Mouse (Mus musculus) limb, embryonic 11.5 days (tissue): ENCODE measurements around the gene Olfr1245. TPM values are rescaled to one million over a fixed set of nuclear protein-coding genes. Genes with fewer than 3 reads are reported as not detected.
"Not testable (repeated sequence)": the region's sequence is repeated elsewhere in the genome, so short reads cannot be mapped to it uniquely, and the experiment has no call there.

Experiments
- ATAC-seq: fragments of 200-750 bp; cut with Nextera tagmentation; 2 replicates; pipeline ENCODE4 v1.8.0; 2017; ENCODE audit warnings: low read depth; ENCODE audit not compliant: insufficient number of reproducible peaks, low FRiP score, low TSS enrichment
- DNase-seq: peaks from one replicate; pipeline ENCODE4 v3.0.0-alpha.2; 2015; ENCODE audit warnings: low spot score
- H3K27ac ChIP-seq: fragments of 300-500 bp; sonication (generic); replicated peaks from 2 replicates; pipeline ENCODE4 v1.5.1; 2014; ENCODE audit warnings: low read depth, mild to moderate bottlenecking, low read length
- H3K27me3 ChIP-seq: fragments of 300-500 bp; sonication (generic); 2 replicates; pipeline ENCODE4 v1.6.1; 2014; ENCODE audit warnings: mild to moderate bottlenecking, low read length, mixed read lengths; ENCODE audit not compliant: control insufficient read depth, insufficient read depth
- H3K36me3 ChIP-seq: fragments of 300-500 bp; sonication (generic); 2 replicates; pipeline ENCODE4 v1.6.1; 2014; ENCODE audit warnings: mild to moderate bottlenecking, low read length, moderate library complexity, mixed read lengths; ENCODE audit not compliant: control insufficient read depth, insufficient read depth
- H3K4me1 ChIP-seq: fragments of 300-500 bp; sonication (generic); 2 replicates; pipeline ENCODE4 v1.6.1; 2014; ENCODE audit warnings: low read length, mixed read lengths; ENCODE audit not compliant: control insufficient read depth, insufficient read depth
- H3K4me2 ChIP-seq: fragments of 300-500 bp; sonication (generic); 2 replicates; pipeline ENCODE4 v1.6.1; 2014; ENCODE audit warnings: low read depth, mild to moderate bottlenecking, moderate library complexity; ENCODE audit not compliant: severe bottlenecking
- H3K4me3 ChIP-seq: fragments of 300-500 bp; sonication (generic); 2 replicates; pipeline ENCODE4 v1.5.1; 2014; ENCODE audit warnings: low read depth, low read length
- H3K9ac ChIP-seq: fragments of 300-500 bp; sonication (generic); 2 replicates; pipeline ENCODE4 v1.6.1; 2014; ENCODE audit warnings: mild to moderate bottlenecking, low read length
- H3K9me3 ChIP-seq: fragments of 300-500 bp; sonication (generic); 2 replicates; pipeline ENCODE4 v1.6.1; 2016; ENCODE audit warnings: low read length; ENCODE audit not compliant: control insufficient read depth
- WGBS: fragments of 180-500 bp; shearing (Covaris S2); extraction: QIAGEN DNeasy Blood & Tissue Kit; methylation state at CpG from one replicate; pipeline ENCODE4 v1.1.7; 2014; 5-methylcytosine and 5-hydroxymethylcytosine counted together
- polyA plus RNA-seq: library from polyadenylated mRNA; unstranded; fragments of >200 nt; fragmentation: Nextera tagmentation; extraction: Ambion mirVana; gene quantifications from 2 replicates; pipeline ENCODE4 v1.2.1, GENCODE M21; 2014

Olfr1245 gene
- polyA plus RNA-seq, result not detected in 2 replicates

DNA sequence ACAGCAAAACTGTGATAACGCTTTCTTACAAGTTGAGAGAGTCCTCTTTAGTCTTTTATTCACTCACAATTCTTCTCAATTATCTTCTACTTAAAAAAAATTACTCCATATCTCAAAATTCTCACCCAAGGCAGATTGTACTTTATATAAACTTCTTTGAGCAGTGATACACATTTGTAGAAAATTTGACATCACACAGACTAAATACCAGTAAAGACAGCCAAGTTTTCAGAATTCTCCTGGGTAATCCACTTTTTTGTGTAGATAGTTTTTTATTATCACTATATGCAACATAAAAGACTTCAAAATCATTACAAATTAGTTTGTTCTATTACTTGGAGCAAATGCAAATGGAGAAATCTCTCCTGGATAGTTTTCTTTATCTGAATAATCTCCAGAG lies at the start of gene Olfr1245:
Gene Olfr1245, minus strand, starts transcription at position 101 of the 400 bp plus-strand sequence.
- no peak within 1 kb of the TSS for H3K27ac ChIP-seq
- no peaks in the 10 kb centered on the region for H3K36me3 ChIP-seq
- no peak within 1 kb of the TSS for H3K9ac ChIP-seq
- DNase-seq, result no peak
- WGBS, result 87% methylated on average over 1 of the region's 1 CpGs
- H3K9me3 ChIP-seq, result no peaks in the 10 kb centered on the region
- H3K4me2 ChIP-seq, result no peak within 1 kb of the TSS
- H3K4me3 ChIP-seq, result no peak within 1 kb of the TSS
- ATAC-seq, result no peak
- H3K4me1 ChIP-seq, result no peaks in the 10 kb centered on the region
- H3K27me3 ChIP-seq, result no peaks in the 10 kb centered on the region

DNA sequence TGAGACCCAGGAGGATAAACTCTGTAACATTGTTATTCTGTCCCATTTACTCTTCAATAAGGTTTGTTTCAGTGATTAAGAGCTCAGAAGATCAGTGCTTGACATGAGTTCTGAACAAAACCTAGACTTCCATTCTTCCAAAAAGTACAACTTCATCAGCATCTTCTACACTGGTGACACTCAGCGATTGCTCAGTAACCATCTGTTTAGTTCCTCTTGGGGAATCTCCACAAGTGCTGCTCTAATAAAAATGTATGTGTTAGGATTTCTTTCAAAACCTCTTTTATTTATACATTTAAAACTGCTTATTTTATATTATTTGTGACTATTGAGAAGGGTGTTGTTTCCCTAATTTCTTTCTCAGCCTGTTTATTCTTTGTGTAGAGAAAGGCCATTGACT lies 39.9 kb upstream of the Olfr1245 start, which contains the start of gene Olfr1248:
Gene Olfr1248, minus strand, starts transcription at position 101 of the 400 bp plus-strand sequence.
- WGBS, result 98% methylated on average over 1 of the region's 1 CpGs

DNA sequence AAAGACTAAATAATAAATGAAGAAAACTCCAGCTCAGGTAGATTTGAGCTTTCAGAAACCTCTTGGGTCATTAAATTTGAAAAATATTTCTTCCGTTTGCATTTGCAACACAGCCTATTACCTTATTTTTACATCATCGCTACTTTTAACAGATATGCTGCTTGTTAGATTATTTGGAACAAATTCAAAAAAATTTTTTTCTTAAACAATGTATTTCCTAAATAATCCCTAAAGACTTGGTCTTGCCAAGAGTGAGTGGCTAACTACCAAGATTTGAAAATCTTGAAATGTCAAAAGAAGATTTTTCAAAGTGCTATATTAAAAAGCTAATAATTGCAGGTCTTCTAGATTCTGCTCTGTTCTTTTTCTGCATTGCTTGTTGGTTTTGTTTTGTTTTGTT lies 35.8 kb upstream of the Olfr1245 start, which contains the start of gene Olfr1247:
Gene Olfr1247, minus strand, starts transcription at position 101 of the 400 bp plus-strand sequence.
- Histone ChIP-seq H3K4me1 (no peaks in the 10 kb centered on the region), H3K4me3 (no peak within 1 kb of the TSS), H3K27ac (no peak within 1 kb of the TSS), H3K36me3 (no peaks in the 10 kb centered on the region), H3K9ac (no peak within 1 kb of the TSS), H3K9me3 (no peaks in the 10 kb centered on the region), H3K4me2 (no peak within 1 kb of the TSS), H3K27me3 (no peaks in the 10 kb centered on the region)
- DNase-seq (no peak), ATAC-seq (no peak)
- WGBS, result 92% methylated on average over 2 of the region's 2 CpGs

More for the DNA sequence above, 39.9 kb upstream of the Olfr1245 start, which contains the start of gene Olfr1248:
- H3K9ac ChIP-seq, H3K4me2 ChIP-seq, DNase-seq, H3K27me3 ChIP-seq, H3K4me1 ChIP-seq, H3K9me3 ChIP-seq, H3K36me3 ChIP-seq, H3K27ac ChIP-seq, H3K4me3 ChIP-seq, ATAC-seq: not testable (repeated sequence)

DNA sequence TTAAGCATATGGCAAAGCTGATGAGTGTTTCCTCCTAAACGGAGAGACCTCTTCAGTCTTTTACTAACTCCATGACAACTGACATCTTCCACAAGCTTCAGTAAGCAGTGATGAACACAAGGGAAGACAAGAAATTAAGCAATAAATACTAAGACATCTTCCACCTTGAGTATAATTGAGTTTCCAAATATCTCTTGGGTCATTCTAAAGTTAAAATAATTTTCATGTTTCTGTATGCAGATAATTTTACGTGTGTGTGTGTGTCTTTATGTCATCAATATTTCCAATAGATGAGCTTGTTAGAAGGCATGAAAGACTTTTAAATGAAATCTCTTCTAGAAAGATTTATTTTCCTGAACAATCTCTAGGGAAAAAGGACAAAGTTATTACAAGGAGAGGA lies 14.8 kb upstream of the Olfr1245 start, which contains the start of gene Olfr1246:
Gene Olfr1246, minus strand, starts transcription at position 101 of the 400 bp plus-strand sequence.
- WGBS, result 78% methylated on average over 2 of the region's 2 CpGs

DNA sequence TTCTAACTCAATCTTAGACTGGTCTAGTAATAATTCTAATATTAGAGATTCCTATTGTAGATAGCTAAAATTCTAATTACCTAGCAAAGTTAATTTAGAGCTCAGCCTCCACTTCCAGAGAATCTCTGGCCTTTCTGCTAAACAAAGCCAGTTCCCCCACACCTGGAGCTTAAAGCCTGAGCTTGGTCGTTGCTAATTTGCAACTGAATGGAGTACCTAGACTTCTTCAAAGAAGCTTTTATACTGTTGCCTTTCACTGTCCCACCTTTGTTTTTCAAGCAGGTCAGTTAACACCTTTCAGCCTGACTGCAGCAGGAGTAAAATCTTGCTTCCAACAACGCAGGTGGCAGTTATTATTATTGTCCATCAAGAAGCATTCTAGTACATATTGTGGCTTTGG lies 15.5 kb downstream of the Olfr1245 start:
- 59% methylated on average over 2 of the region's 2 CpGs for WGBS
- not testable (repeated sequence) for H3K27me3 ChIP-seq, H3K9ac ChIP-seq, H3K4me2 ChIP-seq, H3K36me3 ChIP-seq, H3K27ac ChIP-seq, H3K4me1 ChIP-seq, H3K4me3 ChIP-seq, ATAC-seq, H3K9me3 ChIP-seq, DNase-seq

More for the DNA sequence above, 14.8 kb upstream of the Olfr1245 start, which contains the start of gene Olfr1246:
- H3K36me3 ChIP-seq, result no peaks in the 10 kb centered on the region
- H3K9me3 ChIP-seq, result no peaks in the 10 kb centered on the region
- DNase-seq (no peak), ATAC-seq (no peak)
- H3K4me3 ChIP-seq, result no peak within 1 kb of the TSS
- no peak within 1 kb of the TSS for H3K9ac ChIP-seq
- no peak within 1 kb of the TSS for H3K27ac ChIP-seq
- no peaks in the 10 kb centered on the region for H3K27me3 ChIP-seq
- no peaks in the 10 kb centered on the region for H3K4me1 ChIP-seq
- H3K4me2 ChIP-seq, result no peak within 1 kb of the TSS

DNA sequence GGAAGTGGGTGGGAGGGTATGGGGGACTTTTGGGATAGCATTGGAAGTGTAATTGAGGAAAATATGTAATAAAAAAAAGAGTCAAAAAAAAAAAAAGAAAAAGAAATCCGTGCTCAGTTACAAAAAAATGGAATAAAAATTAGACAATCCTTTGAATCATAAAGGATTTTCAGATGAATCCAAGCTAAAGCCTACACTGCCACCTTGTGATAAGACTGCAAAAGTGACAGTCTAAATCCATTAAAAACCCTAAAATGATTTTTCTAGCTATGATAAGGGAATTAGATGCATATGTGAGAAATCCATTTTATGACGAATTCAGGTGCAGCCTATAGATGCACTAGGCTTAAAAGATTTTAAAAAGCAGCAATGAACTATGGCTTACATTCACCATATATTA lies 33.7 kb downstream of the Olfr1245 start:
- H3K4me2 ChIP-seq, result no peak overlapping the region
- no peak overlapping the region for H3K27ac ChIP-seq
- no peaks in the 10 kb centered on the region for H3K36me3 ChIP-seq
- H3K27me3 ChIP-seq, result no peaks in the 10 kb centered on the region
- WGBS, result 72% methylated on average over 2 of the region's 2 CpGs
- no peak for ATAC-seq
- no peaks in the 10 kb centered on the region for H3K4me1 ChIP-seq
- H3K9ac ChIP-seq, result no peak overlapping the region
- no peak for DNase-seq
- H3K4me3 ChIP-seq, result no peak overlapping the region
- no peaks in the 10 kb centered on the region for H3K9me3 ChIP-seq

DNA sequence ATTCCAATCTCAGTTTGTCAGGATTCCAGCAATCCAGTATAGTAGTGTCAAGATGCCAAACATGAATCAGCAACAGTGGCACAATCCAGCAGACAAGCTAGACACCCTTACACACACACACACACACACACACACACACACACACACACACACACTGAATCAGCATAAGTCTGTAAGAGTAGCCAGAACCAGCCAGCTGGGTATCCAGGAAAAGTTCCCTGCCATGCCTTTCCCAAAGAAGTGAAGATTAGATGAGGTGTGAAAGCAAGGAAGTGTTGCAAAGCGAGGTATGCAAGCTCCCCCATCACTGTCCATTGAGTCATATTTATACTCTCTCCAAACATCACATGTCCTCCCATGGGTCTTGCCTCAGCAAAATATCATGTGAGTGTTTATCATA lies 38.3 kb downstream of the Olfr1245 start:
- Histone ChIP-seq H3K9me3 (no peaks in the 10 kb centered on the region), H3K4me1 (no peaks in the 10 kb centered on the region), H3K36me3 (no peaks in the 10 kb centered on the region), H3K4me2 (no peak overlapping the region), H3K27ac (no peak overlapping the region), H3K4me3 (no peak overlapping the region), H3K27me3 (no peaks in the 10 kb centered on the region), H3K9ac (no peak overlapping the region)
- no peak for DNase-seq
- no peak for ATAC-seq
- 67% methylated on average over 1 of the region's 1 CpGs for WGBS

DNA sequence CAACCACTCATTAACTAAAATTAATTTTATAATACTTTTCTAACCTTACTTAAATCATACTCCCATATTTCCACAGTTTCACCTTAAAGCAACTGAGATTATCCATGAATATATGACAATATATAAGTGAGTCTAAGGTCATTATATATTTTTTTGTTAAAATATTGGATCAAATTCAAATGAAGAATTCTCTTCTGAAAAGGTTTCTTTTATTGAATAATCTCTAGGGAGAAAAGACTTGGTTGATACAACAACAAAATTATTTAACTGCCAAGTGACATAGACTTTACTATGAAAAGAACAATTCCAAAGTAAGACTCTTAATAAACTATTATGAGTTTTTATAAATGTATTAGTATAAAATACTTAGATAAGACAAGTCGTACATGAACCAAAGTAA lies 46.9 kb downstream of the Olfr1245 start, which contains the start of gene Olfr1243:
Gene Olfr1243, minus strand, starts transcription at position 101 of the 400 bp plus-strand sequence.
- Histone ChIP-seq H3K36me3 (no peaks in the 10 kb centered on the region), H3K27ac (no peak within 1 kb of the TSS), H3K27me3 (no peaks in the 10 kb centered on the region), H3K4me3 (no peak within 1 kb of the TSS), H3K9me3 (no peaks in the 10 kb centered on the region), H3K4me1 (no peaks in the 10 kb centered on the region), H3K4me2 (no peak within 1 kb of the TSS), H3K9ac (no peak within 1 kb of the TSS)
- ATAC-seq, result no peak
- DNase-seq, result no peak
- WGBS, result 89% methylated on average over 1 of the region's 1 CpGs
